Mouse (Mus musculus) intestine, postnatal 0 days (tissue): ENCODE results near the gene Rtbdn. TPM values are rescaled to one million over a fixed set of nuclear protein-coding genes. Genes with fewer than 3 reads are reported as not detected.

Experiments
- ATAC-seq: fragments of 200-750 bp; cut with Nextera tagmentation; 2 replicates; pipeline ENCODE4 v1.8.0; 2017; ENCODE audit warnings: mild to moderate bottlenecking, moderate TSS enrichment, moderate library complexity
- H3K27ac ChIP-seq: fragments of 300-500 bp; sonication (generic); 2 replicates; pipeline ENCODE4 v1.5.1; 2014; ENCODE audit warnings: mild to moderate bottlenecking, low read depth, low read length, moderate library complexity
- H3K27me3 ChIP-seq: fragments of 300-500 bp; sonication (generic); replicated peaks from 2 replicates; pipeline ENCODE4 v1.6.1; 2014; ENCODE audit warnings: low read length, mixed read lengths; ENCODE audit not compliant: control insufficient read depth, insufficient read depth
- H3K36me3 ChIP-seq: fragments of 300-500 bp; sonication (generic); 2 replicates; pipeline ENCODE4 v1.6.1; 2014; ENCODE audit warnings: mild to moderate bottlenecking, moderate library complexity; ENCODE audit not compliant: control insufficient read depth, insufficient read depth
- H3K4me1 ChIP-seq: fragments of 300-500 bp; sonication (generic); replicated peaks from 2 replicates; pipeline ENCODE4 v1.6.1; 2014; ENCODE audit warnings: antibody characterized with exemption, low read length, mixed read lengths; ENCODE audit not compliant: control insufficient read depth, insufficient read depth
- H3K4me2 ChIP-seq: fragments of 300-500 bp; sonication (generic); replicated peaks from 2 replicates; pipeline ENCODE4 v1.6.1; 2014; ENCODE audit warnings: low read depth, mild to moderate bottlenecking, moderate library complexity
- H3K4me3 ChIP-seq: fragments of 300-500 bp; sonication (generic); 2 replicates; pipeline ENCODE4 v1.5.1; 2014; ENCODE audit warnings: low read depth, low read length
- H3K9ac ChIP-seq: fragments of 300-500 bp; sonication (generic); 2 replicates; pipeline ENCODE4 v1.6.1; 2014; ENCODE audit warnings: mild to moderate bottlenecking, low read depth, low read length
- H3K9me3 ChIP-seq: fragments of 300-500 bp; sonication (generic); 2 replicates; pipeline ENCODE4 v1.6.1; 2016; ENCODE audit warnings: mixed run types; ENCODE audit not compliant: control insufficient read depth
- CTCF ChIP-seq: sonication (generic); IDR thresholded peaks from 2 replicates; pipeline ENCODE4 v1.5.1; 2016; ENCODE audit warnings: low read depth, mild to moderate bottlenecking, control low read depth, antibody characterized with exemption, moderate library complexity
- WGBS: fragments of 180-500 bp; shearing (Covaris S2); extraction: QIAGEN DNeasy Blood & Tissue Kit; methylation state at CpG from one replicate; pipeline ENCODE4 v1.1.7; 2014; 5-methylcytosine and 5-hydroxymethylcytosine counted together
- polyA plus RNA-seq: library from polyadenylated mRNA; unstranded; fragments of >200 nt; fragmentation: Nextera tagmentation; extraction: Ambion mirVana; gene quantifications from 2 replicates; pipeline ENCODE4 v1.2.1, GENCODE M21; 2015

Rtbdn gene
- polyA plus RNA-seq, 1 experiment from 2014 or later = 0.12 TPM

GRCm38 (mm10) chr8:84910551-84910950 lies 36.2 kb upstream of the Rtbdn start:
- no peaks in the 10 kb centered on the region for H3K9me3 ChIP-seq
- H3K27me3 ChIP-seq = peaks cover 21% of the 10 kb centered on the region; the same call in 1 of the 2 replicates
- no peak overlapping the region for H3K4me3 ChIP-seq
- H3K9ac ChIP-seq = no peak overlapping the region
- no peak overlapping the region for H3K4me2 ChIP-seq
- ATAC-seq = no peak
- no peak for TF ChIP-seq CTCF
- H3K4me1 ChIP-seq = peaks cover 12% of the 10 kb centered on the region; the same call in 1 of the 2 replicates
- WGBS = 85% methylated on average over 6 of the region's 6 CpGs
- no peak overlapping the region for H3K27ac ChIP-seq
- H3K36me3 ChIP-seq = no peaks in the 10 kb centered on the region; the same call in 1 of the 2 replicates

DNA sequence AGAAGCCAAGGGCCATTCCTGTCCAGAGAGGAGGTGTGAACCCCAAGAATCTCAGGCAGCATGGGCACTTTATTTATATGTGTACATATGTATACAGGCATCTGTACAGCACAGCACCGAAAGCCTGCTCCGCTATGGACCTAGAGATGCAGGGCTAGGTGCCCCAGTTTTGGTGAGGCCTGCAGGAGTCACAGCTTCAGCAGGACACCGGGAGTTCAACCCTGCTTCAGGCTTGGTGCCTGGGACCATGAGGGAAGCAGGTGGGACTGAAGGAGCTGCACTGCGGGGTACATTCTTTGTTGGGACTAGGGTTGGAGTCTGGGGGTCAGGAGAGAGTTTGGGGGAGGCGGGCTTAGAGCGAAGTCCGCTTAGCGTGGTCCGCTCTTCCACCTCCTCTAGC lies 34.9 kb upstream of the Rtbdn start:
- Histone ChIP-seq H3K27ac (no peak overlapping the region), H3K4me1 (peaks cover 12% of the 10 kb centered on the region; the same call in 1 of the 2 replicates), H3K27me3 (peaks cover 21% of the 10 kb centered on the region; the same call in 1 of the 2 replicates), H3K4me3 (no peak overlapping the region), H3K9me3 (no peaks in the 10 kb centered on the region), H3K36me3 (no peaks in the 10 kb centered on the region; the same call in 1 of the 2 replicates), H3K9ac (no peak overlapping the region), H3K4me2 (no peak overlapping the region)
- TF ChIP-seq CTCF = no peak
- ATAC-seq = no peak
- 95% methylated on average over 9 of the region's 9 CpGs for WGBS

GRCm38 (mm10) chr8:84912391-84912790 lies 34.4 kb upstream of the Rtbdn start:
- ATAC-seq = no peak
- peaks cover 21% of the 10 kb centered on the region; the same call in 1 of the 2 replicates for H3K27me3 ChIP-seq
- H3K4me1 ChIP-seq = peaks cover 12% of the 10 kb centered on the region; the same call in 1 of the 2 replicates

GRCm38 (mm10) chr8:84912895-84913501 lies 33.8 kb upstream of the Rtbdn start:
- no peak for TF ChIP-seq CTCF
- WGBS = 1% methylated on average over 55 of the region's 55 CpGs
- H3K9me3 ChIP-seq = no peaks in the 10 kb centered on the region
- H3K4me1 ChIP-seq = peaks cover 12% of the 10 kb centered on the region; the same call in 1 of the 2 replicates
- peaks cover 21% of the 10 kb centered on the region; the same call in 1 of the 2 replicates for H3K27me3 ChIP-seq
- ATAC-seq = peak; percentile 49
- peak overlapping the region; percentile 77 for H3K4me2 ChIP-seq
- H3K36me3 ChIP-seq = no peaks in the 10 kb centered on the region; the same call in 1 of the 2 replicates
- H3K27ac ChIP-seq = no peak overlapping the region
- peak overlapping the region; percentile 42 for H3K4me3 ChIP-seq
- H3K9ac ChIP-seq = no peak overlapping the region

More at GRCm38 (mm10) chr8:84912391-84912790, 34.4 kb upstream of the Rtbdn start:
- Histone ChIP-seq H3K27ac (no peak overlapping the region), H3K9ac (no peak overlapping the region), H3K4me2 (peak overlapping the region; percentile 77), H3K4me3 (peak overlapping the region; percentile 42), H3K36me3 (no peaks in the 10 kb centered on the region; the same call in 1 of the 2 replicates), H3K9me3 (no peaks in the 10 kb centered on the region)
- WGBS = 29% methylated on average over 27 of the region's 27 CpGs
- TF ChIP-seq CTCF = no peak

DNA sequence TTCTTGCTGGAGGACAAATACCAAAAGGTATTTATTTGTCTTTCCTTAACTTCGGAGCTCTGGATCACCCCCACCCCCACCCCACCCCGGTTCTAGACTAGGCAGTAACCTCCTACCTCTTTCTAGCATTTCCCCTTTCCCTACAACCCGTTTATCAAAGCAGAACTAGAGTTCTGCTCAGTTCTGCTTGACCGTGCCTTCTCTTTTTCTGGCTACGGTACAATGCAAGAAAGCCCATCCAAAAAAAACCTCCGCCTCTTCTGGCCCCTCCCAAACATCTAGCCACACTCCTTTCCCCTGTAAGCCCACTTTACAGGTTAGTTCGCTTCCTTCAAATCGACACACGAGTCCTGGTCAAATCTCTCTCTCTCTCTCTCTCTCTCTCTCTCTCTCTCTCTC lies 33.3 kb upstream of the Rtbdn start:
- H3K9me3 ChIP-seq = no peaks in the 10 kb centered on the region
- peaks cover 11% of the 10 kb centered on the region; the same call in 1 of the 2 replicates for H3K4me1 ChIP-seq
- H3K27me3 ChIP-seq = peaks cover 21% of the 10 kb centered on the region; the same call in 1 of the 2 replicates
- no peak overlapping the region for H3K9ac ChIP-seq
- H3K27ac ChIP-seq = no peak overlapping the region
- no peaks in the 10 kb centered on the region; the same call in 1 of the 2 replicates for H3K36me3 ChIP-seq
- no peak for TF ChIP-seq CTCF
- no peak for ATAC-seq
- peak overlapping the region; percentile 42 for H3K4me3 ChIP-seq
- H3K4me2 ChIP-seq = peak overlapping the region; percentile 77
- 7% methylated on average over 9 of the region's 9 CpGs for WGBS

GRCm38 (mm10) chr8:84913960-84914359 lies 32.8 kb upstream of the Rtbdn start:
- WGBS = 31% methylated on average over 4 of the region's 4 CpGs
- Histone ChIP-seq H3K4me1 (peaks cover 7% of the 10 kb centered on the region; the same call in 1 of the 2 replicates), H3K4me2 (peak overlapping the region; percentile 77), H3K9ac (no peak overlapping the region), H3K27me3 (peaks cover 21% of the 10 kb centered on the region; the same call in 1 of the 2 replicates), H3K9me3 (no peaks in the 10 kb centered on the region), H3K36me3 (no peaks in the 10 kb centered on the region; the same call in 1 of the 2 replicates), H3K4me3 (no peak overlapping the region), H3K27ac (no peak overlapping the region)
- TF ChIP-seq CTCF = peak; percentile 65
- no peak for ATAC-seq
